Mouse (Mus musculus): ENCODE measurements at regions not wholly inside any gene's neighbourhood (a gene's known extent, or its start where the extent isn't known, plus 50 kb on each side); places are given as distances from the start of the nearest gene placed in this dataset.
A peak's percentile ranks its signal among the peaks of the same experiment; 100 is the strongest.

GRCm38 (mm10) chr19:30433141-30433540, 116.3 kb downstream of the Dkk1 start:
- DNase-seq (ENCODE audit: extremely low spot score): no peak

GRCm38 (mm10) chr19:30435054-30435738, 114.3 kb downstream of the Dkk1 start:
- no peak for DNase-seq (ENCODE audit: extremely low spot score)

- no peak for DNase-seq (ENCODE audit: extremely low spot score)
Observed at GRCm38 (mm10) chr19:30450869-30451542, 98.5 kb downstream of the Dkk1 start.

DNA sequence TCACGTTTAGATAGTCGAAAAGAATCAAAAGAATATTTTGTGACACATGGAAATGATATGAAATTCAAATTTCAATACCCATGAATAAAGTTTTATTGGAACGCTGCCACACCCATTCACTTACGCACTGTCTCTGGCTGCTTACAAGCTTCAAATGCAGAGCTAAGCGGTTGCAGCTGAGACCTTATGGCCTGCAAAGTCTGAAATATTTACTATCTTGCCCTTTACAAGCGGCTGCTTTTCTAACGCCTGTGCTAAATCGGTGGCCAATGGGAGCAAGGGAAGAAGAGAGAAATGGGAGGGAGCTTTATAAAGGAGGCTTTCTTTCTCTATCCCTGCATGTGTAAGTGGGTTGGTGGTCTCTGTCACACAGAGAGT, 97.9 kb downstream of the Dkk1 start:
- no peak for DNase-seq (ENCODE audit: extremely low spot score)

DNA sequence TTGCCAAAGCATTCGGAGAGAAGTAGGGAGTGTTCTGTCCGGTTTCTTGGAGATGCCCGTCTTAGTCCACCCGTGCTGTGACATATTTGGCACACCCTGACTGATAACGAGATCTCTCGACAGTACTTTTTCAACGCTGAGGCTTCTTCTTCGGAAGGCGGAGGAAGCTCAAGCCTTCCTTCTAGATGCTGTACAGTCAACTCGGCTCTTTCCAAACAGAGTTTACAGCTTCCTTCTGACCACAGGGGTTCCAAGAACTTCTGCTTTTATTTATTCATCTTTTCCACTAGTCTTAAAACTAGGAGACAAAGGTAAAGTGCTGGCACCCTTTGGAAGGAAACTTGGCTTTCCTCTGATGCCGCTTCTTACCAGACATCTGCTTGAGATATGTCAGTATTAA, 96.8 kb downstream of the Dkk1 start:
- DNase-seq (ENCODE audit: extremely low spot score): no peak

GRCm38 (mm10) chr19:30483436-30483835, 66.0 kb downstream of the Dkk1 start:
- DNase-seq (ENCODE audit: extremely low spot score): no peak

- peak; percentile 25 for DNase-seq (ENCODE audit: extremely low spot score)
Observed at GRCm38 (mm10) chr19:30489786-30490185, 59.7 kb downstream of the Dkk1 start.

DNA sequence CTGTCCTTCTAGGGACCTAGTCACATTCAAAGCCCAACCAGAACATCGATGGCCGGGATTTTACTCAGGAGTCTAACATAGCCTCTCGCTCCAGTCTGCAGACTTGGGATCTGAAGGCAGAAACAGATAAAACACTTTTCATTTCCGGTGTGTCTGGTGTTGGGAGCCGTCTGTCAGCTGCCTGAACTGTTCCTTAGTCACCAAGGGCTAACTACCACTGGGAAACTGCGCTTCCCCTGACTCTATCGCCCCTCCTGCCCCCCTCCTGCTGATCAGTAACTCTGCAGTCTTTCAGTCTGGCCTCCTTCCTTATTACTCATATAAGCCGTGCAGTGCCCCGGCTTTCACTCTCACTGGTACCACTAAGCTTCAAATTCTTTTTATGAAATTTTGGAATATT, 58.5 kb downstream of the Dkk1 start:
- no peak for DNase-seq (ENCODE audit: extremely low spot score)

Measured in embryo, embryonic 9.5 days (tissue).